Comparison of ENCODE assay signal across 21 mouse cellular contexts in the genomic region with DNA sequence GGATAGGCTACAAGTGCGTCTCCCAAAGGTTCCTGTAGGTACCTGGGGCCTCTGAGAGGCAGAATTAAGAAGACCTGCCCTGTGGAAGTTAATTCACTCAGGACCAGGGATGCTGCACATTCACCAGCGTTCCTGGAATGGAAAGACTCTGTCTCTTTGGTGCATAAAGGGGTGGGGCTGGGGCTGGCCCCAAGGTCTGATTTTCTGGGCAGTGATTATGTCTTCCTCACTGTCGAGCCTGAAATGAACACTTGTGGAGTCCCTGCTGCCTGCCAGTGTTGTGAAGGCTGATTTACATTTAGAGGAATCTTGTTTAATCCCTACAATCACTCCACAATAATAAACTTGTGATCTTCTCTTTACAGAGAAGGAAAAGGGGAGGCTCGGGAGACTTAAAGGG. TPM values are rescaled to one million over a fixed set of nuclear protein-coding genes. Genes with fewer than 3 reads are reported as not detected.
"Had no signal": no experiment of that assay in that cellular context is flagged by ENCODE, and none has a peak within 500 bp of the region (broad histone marks: within the 10 kb centered on the region; RNA-seq: fewer than 3 reads in every experiment).

No protein-coding gene starts in this region.

- H3K9me3 ChIP-seq: lung, embryonic 15.5 days; midbrain, embryonic 12.5 days; neural tube, embryonic 12.5 days; stomach, embryonic 15.5 days had no signal

- H3K9ac ChIP-seq: liver, postnatal 0 days; lung, embryonic 15.5 days; midbrain, embryonic 12.5 days; neural tube, embryonic 12.5 days; stomach, embryonic 15.5 days had no signal

- H3K27ac ChIP-seq: lung, embryonic 15.5 days; macrophage; midbrain, embryonic 12.5 days; neural tube, embryonic 12.5 days; stomach, embryonic 15.5 days; stomach, postnatal 0 days had no signal

- H3K27me3 ChIP-seq: lung, embryonic 15.5 days; stomach, embryonic 15.5 days had no signal

- H3K4me3 ChIP-seq: lung, embryonic 15.5 days; megakaryocyte, embryonic 14.5 days; midbrain, embryonic 12.5 days; neural tube, embryonic 12.5 days; stomach, embryonic 15.5 days had no signal

- H3K36me3 ChIP-seq: lung, embryonic 15.5 days; midbrain, embryonic 12.5 days; neural tube, embryonic 12.5 days; stomach, embryonic 15.5 days had no signal

- H3K4me2 ChIP-seq: lung, embryonic 15.5 days; midbrain, embryonic 12.5 days; neural tube, embryonic 12.5 days; stomach, embryonic 15.5 days had no signal

- DNase-seq: liver, postnatal 0 days; lung, adult 2 months; lung, postnatal 14 days; lung, postnatal 36 days; midbrain, embryonic 14.5 days; right cerebral cortex, postnatal 14 days; thymus, adult 2 months; thymus, postnatal 25 days; thymus, postnatal 4 days had no signal

- ATAC-seq: liver, postnatal 0 days; lung, postnatal 0 days; midbrain, embryonic 16.5 days had no signal

- H3K4me1 ChIP-seq: megakaryocyte, embryonic 14.5 days; neural tube, embryonic 12.5 days had no signal

RNA-seq across cellular contexts. Expression of a gene that starts 18.2 kb away (rescaled TPM):
- total RNA-seq: megakaryocyte progenitor cell, adult 5-6 weeks; monocyte, adult 5-6 weeks; neutrophil, adult 5-6 weeks had no signal
